Mouse (Mus musculus): Measurements from ENCODE around the gene 2310034G01Rik. TPM values are rescaled to one million over a fixed set of nuclear protein-coding genes. Genes with fewer than 3 reads are reported as not detected.

2310034G01Rik gene
- polyA plus RNA-seq, 1 experiment: not detected

DNA sequence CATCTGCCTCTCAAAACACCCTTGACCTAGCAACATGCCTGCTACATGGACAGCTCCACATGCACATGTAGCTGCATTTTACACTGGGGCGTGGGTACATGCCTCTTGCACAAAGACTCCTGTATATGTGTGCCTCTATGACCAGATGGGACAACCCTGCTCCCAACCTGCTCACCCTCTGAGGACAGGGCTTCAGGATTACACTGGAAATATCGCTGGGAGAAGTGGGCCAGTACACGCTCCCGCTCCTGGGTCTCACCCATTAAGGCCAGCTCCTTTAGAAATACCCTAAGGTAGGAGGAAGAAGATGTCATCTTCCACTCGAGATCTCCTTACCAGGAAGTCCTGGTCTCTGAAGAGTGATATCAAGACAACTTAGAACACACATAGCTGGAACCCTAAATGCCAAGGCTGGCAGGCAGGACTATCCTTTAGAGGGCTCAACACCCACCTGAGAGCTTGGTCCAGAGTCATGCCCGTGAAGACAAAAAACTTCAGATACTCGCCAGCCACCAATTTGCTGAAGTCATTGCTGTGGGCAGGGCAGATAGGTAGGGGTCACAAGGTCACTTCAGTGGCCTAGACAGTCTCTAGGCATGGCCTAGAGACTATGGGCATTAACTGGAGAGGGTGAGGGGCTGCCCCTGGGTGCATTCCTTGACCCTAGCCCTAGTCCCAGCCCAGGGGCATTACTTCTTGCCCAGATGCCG lies 29.9 kb downstream of the 2310034G01Rik start:
- peaks cover 86% of the 10 kb centered on the region for H3K4me1 ChIP-seq (ENCODE audit: control insufficient read depth, insufficient read depth, low read length)
- WGBS: 77% methylated on average over 8 of the region's 8 CpGs
- H3K4me3 ChIP-seq (ENCODE audit: insufficient read depth, low read depth, low read length): no peak overlapping the region
- H3K27ac ChIP-seq (ENCODE audit: insufficient read depth, low read depth, low read length): peak overlapping the region; percentile 90
- TF ChIP-seq POLR2A (IDR thresholded peaks at IDR 0.05; ENCODE audit: insufficient read depth, low read depth, low read length): no peak
- no peak for TF ChIP-seq CTCF (IDR thresholded peaks at IDR 0.05; ENCODE audit: insufficient read depth, low read depth, low read length)

- WGBS: 9% methylated on average over 16 of the region's 16 CpGs
- peaks cover 82% of the 10 kb centered on the region for H3K4me1 ChIP-seq (ENCODE audit: control insufficient read depth, insufficient read depth, low read length)
- peak overlapping the region; percentile 95 for H3K27ac ChIP-seq (ENCODE audit: insufficient read depth, low read depth, low read length)
- H3K4me3 ChIP-seq (ENCODE audit: insufficient read depth, low read depth, low read length): peak overlapping the region; percentile 96
- TF ChIP-seq POLR2A (IDR thresholded peaks at IDR 0.05; ENCODE audit: insufficient read depth, low read depth, low read length) (peak; percentile 48; the same call in 1 of the 2 replicates), CTCF (IDR thresholded peaks at IDR 0.05; ENCODE audit: insufficient read depth, low read depth, low read length) (no peak)
Measured at GRCm38 (mm10) chr19:46318586-46319378, 31.3 kb downstream of the 2310034G01Rik start.

DNA sequence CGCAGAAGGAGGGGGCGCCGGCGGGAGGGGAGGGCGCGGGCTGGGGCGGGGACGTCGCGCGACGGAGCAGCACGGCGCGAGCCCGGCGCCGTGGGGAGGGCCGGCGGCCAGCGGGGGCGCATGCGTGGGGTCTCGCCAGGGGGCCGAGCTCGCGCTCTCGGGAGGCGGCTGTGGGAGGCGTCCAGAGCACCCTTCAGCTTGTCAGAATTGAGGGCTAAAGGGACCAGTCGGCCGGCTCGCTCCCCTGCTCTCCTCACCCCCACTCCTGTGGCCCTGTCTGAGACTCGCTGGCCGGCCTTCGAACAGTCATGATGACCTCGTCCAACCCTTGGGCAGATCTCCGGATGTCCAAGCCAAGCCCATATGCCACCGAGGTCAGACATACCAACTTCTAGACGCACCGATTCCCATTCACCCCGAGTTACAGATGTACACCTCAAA lies 32.1 kb downstream of the 2310034G01Rik start:
- TF ChIP-seq POLR2A (IDR thresholded peaks at IDR 0.05; ENCODE audit: insufficient read depth, low read depth, low read length) (peak; percentile 27; the same call in 1 of the 2 replicates), CTCF (IDR thresholded peaks at IDR 0.05; ENCODE audit: insufficient read depth, low read depth, low read length) (no peak)
- Histone ChIP-seq H3K27ac (ENCODE audit: insufficient read depth, low read depth, low read length) (peak overlapping the region; percentile 95), H3K4me1 (ENCODE audit: control insufficient read depth, insufficient read depth, low read length) (peaks cover 76% of the 10 kb centered on the region), H3K4me3 (ENCODE audit: insufficient read depth, low read depth, low read length) (peak overlapping the region; percentile 96)
- WGBS: under 1% methylated on average over 38 of the region's 42 CpGs

- Histone ChIP-seq H3K4me3 (ENCODE audit: insufficient read depth, low read depth, low read length) (peak overlapping the region; percentile 96), H3K27ac (ENCODE audit: insufficient read depth, low read depth, low read length) (peak overlapping the region; percentile 78), H3K4me1 (ENCODE audit: control insufficient read depth, insufficient read depth, low read length) (peaks cover 71% of the 10 kb centered on the region)
- TF ChIP-seq POLR2A (IDR thresholded peaks at IDR 0.05; ENCODE audit: insufficient read depth, low read depth, low read length) (no peak), CTCF (IDR thresholded peaks at IDR 0.05; ENCODE audit: insufficient read depth, low read depth, low read length) (no peak)
- WGBS: 2% methylated on average over 47 of the region's 48 CpGs
Measured at GRCm38 (mm10) chr19:46317546-46317885, 32.6 kb downstream of the 2310034G01Rik start.

- 10% methylated on average over 15 of the region's 15 CpGs for WGBS
- Histone ChIP-seq H3K27ac (ENCODE audit: insufficient read depth, low read depth, low read length) (peak overlapping the region; percentile 78), H3K4me1 (ENCODE audit: control insufficient read depth, insufficient read depth, low read length) (peaks cover 66% of the 10 kb centered on the region), H3K4me3 (ENCODE audit: insufficient read depth, low read depth, low read length) (peak overlapping the region; percentile 96)
- TF ChIP-seq CTCF (IDR thresholded peaks at IDR 0.05; ENCODE audit: insufficient read depth, low read depth, low read length) (no peak), POLR2A (IDR thresholded peaks at IDR 0.05; ENCODE audit: insufficient read depth, low read depth, low read length) (0 out of 2 replicates have a peak, but pooled peaks have one; percentile 22)
Measured at GRCm38 (mm10) chr19:46316846-46317545, 33.1 kb downstream of the 2310034G01Rik start.

DNA sequence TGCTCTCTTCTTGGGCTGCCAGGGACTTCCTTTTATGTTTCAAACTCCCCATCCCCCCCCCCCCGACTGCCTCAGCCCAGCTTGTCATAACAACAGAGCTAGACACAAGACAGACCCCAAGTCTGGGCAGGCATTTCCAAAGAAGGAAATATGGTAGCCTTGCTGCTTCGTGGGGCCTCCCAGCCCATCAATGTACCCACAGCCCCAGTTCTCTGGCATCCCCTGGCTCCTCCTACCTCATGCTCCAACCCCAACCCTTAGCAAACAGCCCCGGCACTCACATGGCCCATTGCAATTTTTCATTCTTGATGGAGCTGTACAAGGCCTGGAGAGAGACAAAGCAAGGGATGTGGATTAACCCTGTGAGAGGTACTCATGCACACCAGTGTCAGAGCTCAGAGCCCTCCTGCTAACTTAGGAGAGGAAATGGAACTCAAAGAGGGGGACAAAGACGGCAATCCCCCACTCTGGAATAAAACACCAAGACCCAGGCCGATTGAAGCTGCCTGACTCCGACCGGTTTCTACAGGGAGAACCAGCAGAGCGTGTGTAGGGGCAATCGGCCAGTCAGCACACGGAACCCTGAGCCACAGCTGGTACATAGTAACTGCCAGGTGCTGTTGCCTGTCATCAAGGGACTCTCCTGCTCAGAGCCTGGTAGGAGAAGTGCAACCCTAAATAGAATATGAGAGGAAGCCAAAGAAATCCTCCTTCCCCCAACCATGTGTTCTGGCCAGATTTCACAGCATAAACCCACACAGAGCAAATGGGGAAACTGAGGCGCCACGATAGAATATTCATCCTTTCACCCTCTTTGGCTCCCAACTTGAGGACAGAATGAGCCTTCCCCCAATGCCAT lies 34.1 kb downstream of the 2310034G01Rik start:
- no peak overlapping the region for H3K27ac ChIP-seq (ENCODE audit: insufficient read depth, low read depth, low read length)
- WGBS: 42% methylated on average over 12 of the region's 12 CpGs
- H3K4me1 ChIP-seq (ENCODE audit: control insufficient read depth, insufficient read depth, low read length): peaks cover 55% of the 10 kb centered on the region
- TF ChIP-seq CTCF (IDR thresholded peaks at IDR 0.05; ENCODE audit: insufficient read depth, low read depth, low read length) (no peak), POLR2A (IDR thresholded peaks at IDR 0.05; ENCODE audit: insufficient read depth, low read depth, low read length) (no peak)
- peak overlapping the region; percentile 96 for H3K4me3 ChIP-seq (ENCODE audit: insufficient read depth, low read depth, low read length)

DNA sequence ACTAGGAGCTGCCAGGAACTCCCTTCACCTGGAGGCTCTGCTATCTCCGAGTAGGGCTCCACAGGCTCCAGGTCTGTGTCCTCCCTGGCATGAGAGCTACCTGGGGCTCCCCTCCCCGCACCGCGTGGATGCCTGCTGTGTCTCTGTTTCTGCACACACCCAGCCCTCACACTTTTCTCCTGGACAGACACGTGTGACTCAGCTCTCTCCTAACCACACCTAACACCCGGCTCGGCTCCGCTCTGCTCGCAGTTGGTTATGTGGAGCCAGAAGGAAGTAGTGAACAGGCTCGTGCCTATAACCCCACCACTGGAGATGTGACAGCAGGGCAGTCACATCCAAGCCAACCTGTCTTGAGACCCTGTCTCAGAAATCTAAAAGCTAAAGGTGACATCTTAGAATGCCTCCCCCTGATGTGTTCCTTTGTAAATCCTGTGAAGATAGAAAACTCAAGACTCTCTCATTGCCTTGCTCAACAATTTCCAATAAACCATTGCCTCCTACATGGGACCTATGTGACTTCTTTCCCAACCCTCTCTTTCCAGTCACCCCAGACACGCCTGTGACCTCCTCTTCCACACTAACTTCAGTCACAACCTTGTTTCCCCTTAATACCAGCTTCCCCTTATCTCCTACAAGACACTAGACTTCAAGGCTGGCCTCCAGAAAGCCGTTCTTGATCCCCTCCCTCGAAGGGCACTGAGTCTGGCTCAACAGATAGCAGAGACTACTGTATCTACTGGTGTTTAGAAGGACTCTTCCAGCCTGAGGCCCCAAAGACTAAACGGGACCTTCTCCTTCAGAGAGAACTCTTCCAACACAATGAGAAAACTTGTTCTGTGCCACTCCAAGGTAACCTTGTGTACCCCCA lies 35.0 kb downstream of the 2310034G01Rik start:
- Histone ChIP-seq H3K27ac (ENCODE audit: insufficient read depth, low read depth, low read length) (no peak overlapping the region), H3K4me1 (ENCODE audit: control insufficient read depth, insufficient read depth, low read length) (peaks cover 48% of the 10 kb centered on the region), H3K4me3 (ENCODE audit: insufficient read depth, low read depth, low read length) (no peak overlapping the region)
- no peak for TF ChIP-seq POLR2A (IDR thresholded peaks at IDR 0.05; ENCODE audit: insufficient read depth, low read depth, low read length)
- no peak for TF ChIP-seq CTCF (IDR thresholded peaks at IDR 0.05; ENCODE audit: insufficient read depth, low read depth, low read length)
- 45% methylated on average over 14 of the region's 14 CpGs for WGBS
